Mouse (Mus musculus) E14TG2a.4 (cell line): ENCODE results near the gene Anp32b.

ENCODE experiments used
- CTCF ChIP-seq: conservative IDR thresholded peaks from 2 replicates; pipeline ENCODE4 v1.5.1; 2014; ENCODE audit warnings: low read length
- NANOG ChIP-seq: IDR thresholded peaks from 2 replicates; pipeline ENCODE4 v1.6.1; 2014; ENCODE audit warnings: borderline replicate concordance, low read length, mixed read lengths
- POU5F1 ChIP-seq: IDR thresholded peaks from 2 replicates; pipeline ENCODE4 v1.6.1; 2014; ENCODE audit warnings: low read length, borderline replicate concordance

DNA sequence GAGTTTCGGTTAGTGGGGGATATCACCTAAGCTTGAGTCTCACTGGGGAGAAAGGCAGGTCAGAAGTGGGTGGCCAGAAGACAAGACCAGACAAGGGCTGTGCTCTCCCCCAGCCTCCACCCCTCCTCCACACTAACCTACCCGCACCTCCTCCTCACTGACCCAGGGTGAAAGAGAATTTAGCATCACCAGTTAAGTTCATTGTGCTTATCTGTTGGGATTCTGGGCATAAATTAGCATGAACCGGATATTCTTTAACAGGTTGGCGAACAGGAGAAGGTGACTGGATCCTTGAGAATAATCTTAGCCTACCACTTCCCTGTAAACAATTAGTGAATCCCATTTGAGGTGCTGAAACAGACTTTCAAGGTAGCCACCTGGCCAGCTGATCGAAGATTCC lies 24.4 kb downstream of the Anp32b start:
- TF ChIP-seq CTCF (no peak), NANOG (no peak), POU5F1 (no peak)
